Mouse (Mus musculus): ENCODE results near the gene Syt1.

Syt1 gene

DNA sequence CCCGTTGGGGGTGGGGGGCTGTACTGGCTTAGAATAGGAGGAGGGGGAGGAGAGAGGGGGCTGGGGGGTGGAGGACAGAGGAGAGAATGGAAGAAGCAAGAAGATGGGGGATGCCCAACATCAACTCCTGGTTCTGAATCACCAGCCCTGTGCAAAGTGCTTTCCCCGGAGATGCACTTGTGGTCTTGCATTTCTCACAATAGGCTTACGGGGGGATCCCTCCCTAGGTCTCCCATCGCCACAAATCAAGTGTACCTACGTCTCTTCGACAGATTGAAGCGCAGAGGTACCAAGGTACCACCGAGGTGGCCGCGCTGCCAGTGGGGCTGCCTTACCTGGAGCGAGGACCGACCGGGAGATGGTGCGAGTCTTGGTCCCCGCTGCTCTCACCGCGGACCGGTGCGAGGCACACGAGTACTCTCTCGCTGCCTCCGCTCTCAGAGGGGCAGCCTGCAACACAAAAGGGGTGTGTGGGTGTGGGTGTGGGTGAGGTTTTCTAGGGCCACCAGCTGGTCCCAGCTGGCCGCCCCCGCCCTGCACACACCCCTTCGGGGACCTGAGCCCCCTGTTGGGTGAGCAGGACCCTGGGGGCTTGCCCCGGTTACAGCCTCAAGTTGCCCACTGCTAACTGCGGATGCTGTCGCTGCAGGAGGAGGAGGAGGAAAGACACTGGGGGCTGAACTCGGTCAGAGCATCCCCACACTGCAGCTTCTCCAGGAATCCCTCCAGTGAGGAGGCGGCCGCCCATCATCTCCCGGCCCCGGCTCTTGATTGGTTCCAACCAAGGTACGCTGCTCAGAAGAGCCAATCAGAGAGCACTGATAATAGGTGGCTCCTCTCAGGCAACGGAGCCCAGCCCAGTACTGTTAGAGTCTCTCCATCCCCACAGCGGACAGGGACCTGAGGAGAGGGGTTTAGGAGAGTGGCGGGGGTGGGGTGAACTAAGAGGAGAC is at the start of gene Syt1:
Gene Syt1 (minus strand): TSS at position 742 of the 953 bp plus-strand sequence.
- DNase-seq (ENCODE audit: extremely low read depth, insufficient read length, low spot score): no peak

DNA sequence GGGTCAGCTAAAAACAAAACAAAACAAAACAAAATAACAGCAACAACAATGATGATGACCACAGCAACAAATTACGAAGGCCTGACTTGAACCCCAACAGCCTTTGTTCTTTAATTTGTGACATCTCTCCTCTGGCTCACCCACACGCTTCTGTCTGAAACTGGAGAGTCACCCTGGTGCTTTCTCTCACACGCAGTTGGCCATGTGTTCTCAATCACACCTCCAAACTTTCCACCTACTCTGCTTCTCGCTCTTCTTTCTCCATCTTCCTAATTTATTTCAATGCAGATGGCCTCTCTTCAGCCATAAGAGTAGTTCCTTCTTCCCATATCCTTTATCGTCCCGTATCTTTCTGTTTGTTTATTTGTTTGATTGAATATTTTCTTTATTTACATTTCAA is 45.7 kb upstream of the Syt1 start:
- DNase-seq (ENCODE audit: extremely low read depth, insufficient read length, low spot score): no peak

DNA sequence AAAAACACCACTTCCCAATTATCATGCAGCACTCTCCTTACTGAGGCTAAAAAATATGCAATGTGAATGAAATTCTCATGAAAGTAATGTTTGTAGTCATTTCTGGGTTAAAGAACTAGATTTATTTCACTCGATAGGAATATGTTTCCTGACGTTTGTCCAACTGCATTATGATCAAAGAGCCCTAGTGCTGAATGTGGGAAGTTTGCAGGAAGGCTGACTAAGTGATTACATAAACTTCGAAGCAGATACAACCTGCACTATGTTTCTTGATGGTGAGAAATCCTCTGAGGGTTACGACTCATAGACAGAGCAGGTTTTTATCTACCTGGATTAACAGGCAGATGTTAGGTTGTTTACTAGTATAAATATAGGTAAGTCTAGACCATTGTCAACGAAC is 36.8 kb upstream of the Syt1 start:
- no peak for DNase-seq (ENCODE audit: extremely low read depth, insufficient read length, low spot score)

DNA sequence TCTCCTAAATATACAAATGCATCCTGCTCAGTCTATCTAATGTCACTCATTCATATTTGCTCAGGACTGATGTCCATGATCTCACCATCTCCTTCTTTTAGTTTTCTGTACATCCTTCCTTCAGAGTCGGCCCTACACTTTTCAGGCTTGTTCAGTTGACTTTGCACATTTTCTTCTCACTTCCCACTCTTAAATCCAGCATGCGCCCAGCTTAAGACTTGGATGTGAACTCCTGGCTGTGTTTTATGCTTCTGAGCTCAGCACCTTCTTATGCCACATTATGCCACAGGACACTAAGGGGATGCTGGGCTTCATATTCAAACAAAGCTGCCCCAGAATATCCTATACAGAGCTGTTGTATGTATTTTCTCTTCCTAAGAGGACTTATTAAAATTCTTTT is 36.2 kb upstream of the Syt1 start:
- no peak for DNase-seq (ENCODE audit: extremely low read depth, insufficient read length, low spot score)

DNA sequence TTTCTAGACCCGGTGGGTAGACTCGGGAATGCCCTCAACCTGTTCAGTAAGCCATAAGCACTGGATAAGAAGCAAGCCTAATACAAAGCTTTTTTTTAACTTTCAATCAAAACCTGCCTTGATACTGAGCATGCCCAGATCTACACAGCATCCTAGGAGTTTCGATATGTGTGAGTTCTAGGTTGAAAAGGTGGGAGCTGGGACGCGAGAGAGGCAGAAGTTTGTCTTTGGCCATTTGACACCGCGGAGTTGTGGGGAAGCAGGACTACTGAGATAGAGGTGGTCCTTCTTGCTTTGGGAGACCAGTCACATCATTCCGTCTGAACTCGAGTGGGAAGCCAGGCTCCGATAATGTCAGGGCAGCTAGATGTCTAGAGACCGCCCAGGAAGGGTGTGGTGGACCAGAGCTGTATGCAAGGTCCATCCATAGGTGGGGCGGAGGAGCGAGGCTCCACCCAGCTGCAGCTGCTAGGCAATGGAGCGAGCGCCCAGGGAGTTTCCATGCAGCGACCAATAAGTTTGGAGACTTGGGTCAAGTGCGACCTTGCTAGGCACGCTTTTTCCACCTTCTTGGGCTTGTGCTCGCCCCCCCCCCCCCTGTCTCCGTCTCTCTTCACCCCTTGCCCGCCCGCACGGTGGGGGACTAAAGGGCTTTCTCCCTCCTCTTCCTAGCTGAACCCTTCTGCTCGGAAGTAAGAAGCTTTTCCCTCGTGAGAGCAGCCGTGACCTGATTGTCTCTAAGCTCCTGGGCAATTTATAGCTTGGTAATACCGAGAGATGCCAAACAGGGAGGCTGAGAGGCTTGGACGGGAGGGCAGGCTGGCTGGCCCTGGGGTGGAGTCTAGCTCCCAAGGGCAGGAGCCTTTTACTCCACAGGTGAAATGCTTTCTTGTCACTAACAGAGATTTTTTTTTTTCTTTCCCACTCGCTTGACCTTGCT is 714 bp upstream of the Syt1 start:
- DNase-seq (ENCODE audit: extremely low read depth, insufficient read length, low spot score): no peak

DNA sequence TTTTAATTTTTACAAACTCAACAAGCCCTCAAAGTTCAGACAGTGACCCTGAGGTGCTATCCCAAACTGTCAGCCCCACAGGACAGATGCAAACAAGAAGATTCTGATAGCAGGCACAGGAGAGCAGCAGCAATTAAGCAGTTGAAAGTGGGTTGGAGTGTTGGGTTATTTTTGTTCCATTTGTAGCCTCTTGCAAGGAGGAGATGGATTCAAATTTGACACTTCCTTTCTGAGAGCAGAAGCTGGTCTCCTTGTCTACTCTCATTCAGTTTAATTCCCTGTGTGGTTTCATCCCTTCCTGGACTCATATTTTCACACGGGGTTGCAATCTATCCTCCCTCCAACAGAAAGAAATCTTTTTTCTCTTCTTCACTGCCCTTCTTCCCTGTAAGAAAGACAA is 951 bp downstream of the Syt1 start:
- DNase-seq (ENCODE audit: extremely low read depth, insufficient read length, low spot score): no peak

DNA sequence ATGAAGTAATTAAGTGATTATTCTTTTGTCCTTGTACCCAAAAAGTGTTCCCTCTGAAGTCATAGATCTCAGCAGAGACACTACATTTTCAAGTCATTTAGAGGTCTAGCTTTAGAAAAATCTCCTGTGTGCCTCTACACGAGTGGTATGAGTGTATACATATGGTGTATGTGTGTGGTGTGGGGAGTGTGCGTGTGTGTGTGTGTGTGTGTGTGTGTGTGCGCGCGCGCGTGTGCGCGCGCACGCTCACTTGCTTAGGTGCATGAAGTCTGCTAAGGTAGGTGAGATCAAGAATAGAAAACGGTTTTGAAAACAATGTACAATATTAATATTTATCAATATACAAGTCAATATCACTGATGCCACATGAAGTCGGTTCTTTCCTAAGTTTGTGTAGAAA is 2.3 kb downstream of the Syt1 start:
- no peak for DNase-seq (ENCODE audit: extremely low read depth, insufficient read length, low spot score)

DNA sequence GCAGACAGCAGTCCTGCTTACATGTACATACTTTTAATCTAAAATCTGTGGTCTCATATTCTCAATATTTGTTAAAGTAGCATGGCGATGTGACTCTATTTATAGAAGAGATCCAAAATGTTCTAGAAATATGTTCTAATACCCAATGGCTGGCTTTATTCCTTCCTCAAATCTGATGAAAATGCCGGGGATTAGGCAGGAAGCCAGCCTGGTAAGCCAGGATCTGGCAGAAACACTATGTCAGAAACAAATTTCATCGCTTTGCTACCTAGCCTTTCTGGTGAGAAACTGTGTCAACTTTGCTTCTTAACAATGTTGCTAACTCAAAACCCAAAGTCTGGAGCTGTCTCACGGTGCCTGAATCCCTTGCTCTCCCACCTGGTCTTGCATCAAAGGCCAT is 7.3 kb downstream of the Syt1 start:
- DNase-seq (ENCODE audit: extremely low read depth, insufficient read length, low spot score): no peak

DNA sequence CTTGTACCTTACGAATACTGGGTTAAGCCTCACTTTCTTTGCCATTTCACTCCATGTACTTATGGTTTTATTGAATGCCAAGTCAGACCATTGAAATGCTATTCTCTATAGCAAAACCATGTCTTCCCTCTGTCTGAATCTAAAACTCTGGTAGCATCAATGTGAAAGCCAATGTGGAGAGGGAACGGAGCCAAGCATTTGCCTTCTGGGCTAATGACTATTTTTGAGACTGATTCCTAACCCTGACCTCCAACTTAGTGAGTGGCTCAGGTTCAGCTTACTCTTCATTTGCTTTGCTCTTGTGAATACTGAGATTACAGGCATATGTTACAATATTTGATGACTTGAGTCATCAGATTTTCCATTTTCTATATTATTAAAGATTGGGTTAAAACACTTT is 23.5 kb downstream of the Syt1 start:
- no peak for DNase-seq (ENCODE audit: extremely low read depth, insufficient read length, low spot score)

DNA sequence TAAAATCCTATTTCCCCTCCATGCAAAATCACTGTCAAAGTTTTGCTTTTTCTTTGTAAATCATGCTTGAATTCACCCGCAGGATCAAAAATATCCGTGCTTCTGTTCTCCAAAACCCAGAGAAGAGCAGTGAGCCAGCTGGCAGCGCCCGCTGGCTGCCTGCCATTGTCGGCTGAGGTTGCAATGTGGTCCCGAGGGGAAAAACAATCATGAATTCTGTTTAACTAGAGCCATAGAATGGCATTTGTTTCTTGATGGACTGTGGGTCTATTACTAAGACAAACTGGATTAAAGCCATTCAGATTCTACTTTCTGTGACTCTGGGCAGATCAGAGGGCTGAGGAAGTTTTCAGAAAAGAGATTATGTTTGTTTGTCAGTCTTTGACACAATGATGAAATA is 31.1 kb downstream of the Syt1 start:
- peak; percentile 88 for DNase-seq (ENCODE audit: extremely low read depth, insufficient read length, low spot score)

DNA sequence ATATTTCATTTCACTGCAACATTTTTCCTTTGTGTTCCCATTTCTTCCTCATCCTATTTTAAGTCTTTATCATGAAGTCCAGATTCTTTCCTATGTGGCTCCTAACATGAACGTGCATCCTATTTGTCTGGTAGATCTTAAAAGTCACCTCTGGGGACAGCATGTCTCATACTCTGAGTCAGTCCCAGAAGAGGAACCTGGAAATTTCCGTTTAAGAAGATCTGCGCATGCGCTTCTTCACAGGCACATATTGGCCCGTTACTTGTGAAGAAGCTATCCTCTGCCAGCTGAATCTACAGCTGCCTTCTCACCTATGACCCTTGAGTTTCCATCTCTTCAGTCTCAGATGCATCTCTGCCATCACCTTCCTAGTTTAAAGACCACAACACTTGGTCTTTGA is 55.8 kb downstream of the Syt1 start:
- no peak for DNase-seq (ENCODE audit: extremely low read depth, insufficient read length, low spot score)

DNA sequence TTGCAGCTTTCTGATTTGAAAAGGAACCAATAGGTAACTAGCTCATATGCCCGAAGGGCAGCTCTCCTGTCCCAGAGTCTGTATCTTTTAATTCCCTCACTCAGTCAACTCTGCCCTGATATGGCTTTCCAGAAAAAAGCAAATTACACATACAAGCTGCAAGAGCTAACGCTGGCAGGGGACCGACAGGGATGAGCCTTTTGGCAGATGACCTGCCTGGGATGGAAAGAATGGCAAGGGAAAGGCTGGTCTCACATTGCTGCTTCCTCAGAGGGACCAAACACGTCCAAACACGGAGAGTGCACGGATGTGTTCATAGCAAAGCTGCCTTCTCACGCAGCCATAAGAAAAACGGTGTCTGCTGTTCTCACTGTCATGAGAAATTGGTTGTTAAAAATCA is 58.6 kb downstream of the Syt1 start:
- no peak for DNase-seq (ENCODE audit: extremely low read depth, insufficient read length, low spot score)

DNA sequence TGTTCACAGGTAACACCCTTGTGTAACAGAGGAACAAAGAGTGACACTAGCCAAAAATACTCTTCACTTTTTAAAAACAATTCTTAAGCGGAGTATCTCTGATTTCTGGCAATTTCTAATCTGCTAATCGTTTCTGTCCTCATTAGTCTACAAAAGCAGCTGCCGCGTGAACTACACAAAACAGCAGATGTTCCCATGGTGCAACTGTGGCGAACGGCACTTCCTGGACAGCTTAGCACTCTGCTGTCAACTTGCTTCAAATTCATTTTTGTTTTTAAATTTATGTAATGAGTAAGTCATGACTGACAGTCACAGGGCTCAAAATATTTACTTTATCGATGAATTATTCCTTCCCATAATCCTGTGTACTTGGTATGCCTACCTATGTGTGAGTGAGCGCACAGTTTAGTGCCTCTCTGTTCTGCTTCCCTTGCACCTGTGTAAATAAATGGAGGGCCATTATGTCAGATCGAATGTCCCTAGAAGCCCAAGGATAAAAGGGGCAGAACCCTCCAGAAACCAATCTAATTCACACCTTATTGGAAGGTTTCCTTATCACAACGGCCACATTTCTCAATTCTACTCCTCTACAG is 73.8 kb downstream of the Syt1 start:
- DNase-seq (ENCODE audit: extremely low read depth, insufficient read length, low spot score): no peak

DNA sequence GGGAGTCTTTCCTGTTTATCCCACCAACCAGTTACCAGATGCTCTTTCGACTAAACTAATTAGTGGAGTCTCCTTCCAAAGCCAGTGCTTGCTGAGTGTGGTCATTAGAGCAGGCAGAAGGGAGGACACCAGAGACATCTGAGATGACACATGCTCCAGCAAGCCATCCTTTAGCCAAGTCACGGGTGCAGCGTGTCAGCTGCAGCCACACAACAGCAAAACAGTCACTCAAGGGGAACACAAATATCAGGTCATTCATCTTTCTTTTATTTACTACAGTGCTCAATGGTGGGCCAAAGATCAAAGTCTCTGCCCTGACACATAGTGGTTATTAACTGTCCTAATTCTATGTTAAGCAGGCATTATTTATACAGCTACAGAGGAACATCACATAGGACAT is 80.5 kb downstream of the Syt1 start:
- DNase-seq (ENCODE audit: extremely low read depth, insufficient read length, low spot score): no peak

DNA sequence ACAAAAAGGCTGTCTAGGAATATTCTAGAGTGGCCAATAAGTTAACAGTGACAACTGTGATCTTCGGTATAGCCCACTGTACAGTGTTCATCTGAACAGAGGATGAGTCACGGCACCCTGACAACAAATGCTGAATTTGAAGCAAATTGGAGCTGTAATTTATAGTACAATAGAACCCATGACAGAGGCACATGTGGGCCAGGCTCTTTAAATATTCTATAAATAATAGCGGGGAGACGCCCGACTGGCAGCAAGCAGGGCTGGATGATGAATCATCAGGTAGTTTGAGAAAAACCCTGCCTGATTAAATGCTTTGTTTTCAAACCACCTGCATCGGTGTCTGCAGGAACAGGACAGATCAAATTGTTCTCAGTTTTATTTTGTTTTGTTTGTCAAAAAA is 81.1 kb downstream of the Syt1 start:
- no peak for DNase-seq (ENCODE audit: extremely low read depth, insufficient read length, low spot score)

DNA sequence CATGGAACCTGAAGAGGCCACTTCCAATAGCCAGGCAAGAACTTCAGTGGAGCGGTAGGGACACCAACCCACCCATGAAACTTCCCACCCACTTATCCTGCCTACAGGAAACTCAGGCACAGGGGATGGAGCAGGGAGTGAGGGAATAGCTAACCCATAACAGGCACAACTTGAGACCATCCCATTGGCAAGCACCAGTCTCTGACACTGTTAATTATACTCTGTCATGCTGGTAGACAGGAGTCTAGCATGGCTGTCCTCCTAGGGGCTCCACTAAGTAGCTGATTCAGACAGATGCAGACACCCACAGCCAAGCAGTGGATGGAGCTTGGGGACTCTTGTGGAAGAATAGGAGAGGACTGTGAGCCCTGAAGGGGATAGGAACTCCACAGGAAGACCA is 105.5 kb downstream of the Syt1 start:
- DNase-seq (ENCODE audit: extremely low read depth, insufficient read length, low spot score): no peak

DNA sequence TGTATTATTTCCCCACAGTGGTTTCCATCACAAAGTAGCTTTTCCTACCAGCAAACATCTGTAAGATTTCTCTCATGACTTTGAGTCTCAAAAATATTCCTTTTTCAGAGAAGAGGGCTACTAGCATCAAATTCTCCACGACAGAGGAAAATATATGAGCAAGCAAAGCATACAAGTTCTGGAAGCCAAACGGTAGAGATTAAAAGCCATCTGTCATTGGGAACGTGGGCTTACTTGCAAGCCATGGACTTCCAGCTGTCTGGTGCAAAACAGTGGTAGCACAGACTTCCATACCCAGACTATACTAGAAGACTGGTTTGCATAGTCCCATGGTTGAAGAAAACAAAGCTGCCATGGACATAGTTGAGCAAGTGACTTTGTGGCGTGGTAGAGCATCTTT is 106.4 kb downstream of the Syt1 start:
- DNase-seq (ENCODE audit: extremely low read depth, insufficient read length, low spot score): no peak

DNA sequence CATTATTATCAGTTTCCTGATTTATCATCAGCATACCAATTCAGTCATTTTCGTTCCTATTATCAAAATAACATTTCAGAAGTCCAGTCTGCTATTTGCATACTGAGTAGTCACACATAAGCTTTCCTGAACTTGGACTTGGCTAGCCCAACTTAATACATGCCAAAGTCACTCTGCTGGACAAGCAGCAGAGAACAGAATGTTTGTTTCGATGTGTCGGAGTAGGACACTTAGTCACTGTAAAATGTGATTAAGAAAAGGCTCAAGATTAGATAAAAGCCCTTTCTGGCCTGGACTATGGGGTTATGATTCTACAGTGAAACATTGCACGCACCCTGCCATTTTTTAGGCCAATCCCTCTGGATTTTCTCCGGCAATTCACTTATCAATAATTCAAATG is 114.3 kb downstream of the Syt1 start:
- DNase-seq (ENCODE audit: extremely low read depth, insufficient read length, low spot score): no peak

DNA sequence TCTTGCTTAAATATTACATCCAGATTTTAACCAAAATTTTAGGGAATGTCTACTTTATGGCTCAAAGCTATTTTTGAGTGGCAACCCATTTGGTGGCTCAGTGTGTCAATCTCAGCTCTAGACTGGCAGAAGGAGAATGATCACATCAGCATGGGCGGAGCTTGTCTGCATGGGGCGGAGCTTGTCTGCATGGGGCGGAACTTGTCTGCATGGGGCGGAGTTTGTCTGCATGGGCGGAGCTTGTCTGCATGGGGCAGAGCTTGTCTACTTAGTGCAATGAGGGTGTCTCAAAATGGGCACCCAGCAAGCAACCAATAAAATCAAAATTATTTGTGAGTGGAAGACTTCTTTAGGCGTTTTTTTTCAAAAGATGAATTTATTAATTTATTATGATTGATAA is 117.5 kb downstream of the Syt1 start:
- peak; percentile 3 for DNase-seq (ENCODE audit: extremely low read depth, insufficient read length, low spot score)

DNA sequence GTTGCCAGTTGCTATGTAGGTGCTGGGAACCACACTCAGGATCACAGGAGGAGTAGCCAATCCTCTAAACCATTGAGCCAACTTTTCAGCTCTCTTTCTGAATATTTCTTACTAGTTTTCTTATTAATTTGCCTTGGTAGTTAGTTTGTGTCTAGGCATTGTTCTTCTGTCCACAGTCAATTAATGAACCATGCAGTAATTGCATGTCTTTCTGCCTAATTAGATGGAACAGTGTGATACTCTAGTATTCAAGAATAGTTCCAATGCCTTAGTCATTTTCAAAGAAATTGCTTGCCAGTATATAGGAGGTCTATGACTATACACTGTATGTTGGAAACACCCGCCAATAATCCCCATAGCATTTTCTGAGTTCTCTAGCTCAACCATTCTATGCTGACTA is 118.3 kb downstream of the Syt1 start:
- DNase-seq (ENCODE audit: extremely low read depth, insufficient read length, low spot score): no peak

DNA sequence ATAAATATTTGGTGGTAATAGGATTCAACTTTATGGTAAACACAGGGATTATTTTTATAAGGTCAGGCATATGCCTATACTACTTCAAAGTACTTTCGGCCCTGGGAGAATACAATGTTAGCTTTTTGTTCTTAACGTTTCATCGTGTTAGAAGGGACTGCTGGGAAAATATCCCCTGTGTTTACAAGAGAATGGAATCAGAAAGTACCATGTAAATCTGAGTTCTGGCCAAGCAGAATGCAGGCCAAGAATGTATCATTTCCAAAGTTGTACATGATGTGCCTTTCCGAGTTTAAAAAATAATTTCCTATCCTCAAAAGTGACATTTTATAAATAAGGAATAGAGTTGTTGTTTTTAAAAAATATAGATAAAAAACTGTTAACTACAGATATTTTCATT is 121.7 kb downstream of the Syt1 start:
- no peak for DNase-seq (ENCODE audit: extremely low read depth, insufficient read length, low spot score)
